Mouse (Mus musculus): ENCODE data around the gene Luzp4. TPM values are rescaled to one million over a fixed set of nuclear protein-coding genes. Genes with fewer than 3 reads are reported as not detected.
"Not testable (repeated sequence)": the region's sequence is repeated elsewhere in the genome, so short reads cannot be mapped to it uniquely, and the experiment has no call there.

The Luzp4 gene
- total RNA-seq (2021) = not detected

DNA sequence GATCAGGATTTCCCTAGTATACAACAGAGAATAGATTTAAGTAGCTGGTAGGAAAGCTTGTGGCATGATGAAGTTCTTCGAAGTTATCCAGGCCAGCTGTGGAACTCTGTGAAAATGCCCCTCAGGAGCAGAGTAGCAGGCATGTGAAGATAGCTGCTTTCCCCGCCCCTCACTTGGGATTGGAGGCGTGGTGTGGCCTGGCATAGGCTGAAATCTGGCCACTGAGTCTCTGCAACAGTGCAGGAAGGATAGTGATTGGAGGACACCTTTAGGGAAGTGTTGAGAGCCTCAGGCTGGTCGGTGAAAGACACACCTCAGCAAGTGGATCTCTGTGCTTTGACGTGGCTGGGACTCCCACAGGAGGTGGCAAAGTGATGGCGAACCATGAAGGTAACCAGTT, at the start of gene Luzp4:
TSS of gene Luzp4 (plus strand) at position 301 of the 400 bp plus-strand sequence.
- DNase-seq = not testable (repeated sequence)

DNA sequence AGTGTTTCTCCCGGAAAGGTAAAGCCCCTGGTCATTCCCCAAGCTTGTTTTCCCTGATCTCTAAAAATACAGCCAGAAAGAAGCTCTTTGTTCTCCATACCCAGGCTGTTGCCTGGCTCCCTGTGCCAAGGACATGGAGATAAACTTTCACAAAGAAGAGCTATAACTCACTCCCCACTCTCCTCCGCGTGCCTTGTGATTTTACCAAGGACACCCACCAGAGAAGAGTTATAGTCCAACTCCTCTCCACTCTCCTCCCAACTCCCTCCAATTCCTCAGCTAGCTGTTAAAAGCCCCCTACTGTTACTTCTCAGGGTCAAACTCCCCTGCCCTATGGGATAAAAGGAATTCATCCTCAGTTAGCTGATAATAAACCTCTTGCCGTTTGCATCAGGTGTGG, 15.6 kb upstream of the Luzp4 start:
- DNase-seq = not testable (repeated sequence)

Other genes starting within 250 kb of the Luzp4 start
- not detected for gene Gm8334, start 242.5 kb upstream of the Luzp4 start, total RNA-seq (2021)
- gene Gm15127, start 194.0 kb upstream of the Luzp4 start, total RNA-seq (2021) = not detected
- gene Ott, start 216.6 kb downstream of the Luzp4 start, total RNA-seq (2021) = not detected